Mouse (Mus musculus) regulatory T cell (primary cell): ENCODE results near the gene Serpina6.

ENCODE experiments used
- in situ Hi-C: fragments of 300-600 bp; cut with MboI, MseI; formaldehyde crosslinking; loops from one replicate; pipeline ENCODE4 v1.15.1; 2025; ENCODE audit warnings: high pct_unique_total_duplicates

Serpina6 gene

DNA sequence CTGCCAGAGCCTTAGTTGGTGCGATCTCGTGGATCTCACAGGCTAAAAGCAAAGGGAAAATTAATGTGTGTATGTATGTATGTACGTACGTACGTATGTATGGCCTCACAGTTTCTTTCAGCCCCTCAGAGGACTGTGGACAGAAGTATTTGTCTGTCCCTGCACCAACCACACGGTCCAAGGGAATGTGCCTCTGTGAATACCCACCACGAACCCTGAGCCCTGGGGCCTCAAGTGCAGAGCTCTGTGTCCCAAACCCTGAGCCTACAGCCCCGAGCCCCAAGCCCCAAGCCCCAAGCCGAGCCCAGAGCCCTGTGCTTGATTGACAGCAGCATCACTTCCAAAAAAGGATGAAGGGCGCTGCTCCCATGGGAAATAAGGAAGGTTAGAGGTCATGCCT lies 979 bp upstream of the Serpina6 start:
- in situ Hi-C loops = no loop called here

GRCm38 (mm10) chr12:103655123-103656044 lies 1.6 kb downstream of the Serpina6 start:
- in situ Hi-C loops = no loop called here

GRCm38 (mm10) chr12:103653836-103654235 lies 3.2 kb downstream of the Serpina6 start:
- in situ Hi-C loops = no loop called here

DNA sequence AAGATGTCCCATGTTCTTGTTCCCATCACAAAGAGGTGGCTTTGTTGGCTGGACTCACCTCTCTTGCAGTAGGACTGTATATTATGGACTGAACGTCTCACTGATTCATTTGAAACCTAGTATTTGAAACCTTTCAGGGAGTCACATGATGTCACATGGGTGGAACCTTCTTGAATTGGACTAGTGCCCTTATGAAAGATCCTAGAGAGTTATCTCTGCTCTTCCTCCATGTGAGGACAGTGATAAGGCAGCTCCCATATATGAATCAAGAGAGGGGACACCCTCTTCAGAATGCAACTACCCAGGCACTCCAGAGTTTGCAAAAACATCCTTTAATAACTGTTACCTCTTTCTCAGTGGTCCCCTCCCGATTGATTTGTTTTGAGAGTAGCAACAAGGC lies 10.7 kb downstream of the Serpina6 start:
- in situ Hi-C loops = no loop called here

GRCm38 (mm10) chr12:103644601-103645000 lies 12.4 kb downstream of the Serpina6 start:
- in situ Hi-C loops = no loop called here

GRCm38 (mm10) chr12:103643818-103644217 lies 13.2 kb downstream of the Serpina6 start:
- in situ Hi-C loops = no loop called here

- in situ Hi-C loops = no loop called here
Measured at GRCm38 (mm10) chr12:103643336-103643735, 13.7 kb downstream of the Serpina6 start.

DNA sequence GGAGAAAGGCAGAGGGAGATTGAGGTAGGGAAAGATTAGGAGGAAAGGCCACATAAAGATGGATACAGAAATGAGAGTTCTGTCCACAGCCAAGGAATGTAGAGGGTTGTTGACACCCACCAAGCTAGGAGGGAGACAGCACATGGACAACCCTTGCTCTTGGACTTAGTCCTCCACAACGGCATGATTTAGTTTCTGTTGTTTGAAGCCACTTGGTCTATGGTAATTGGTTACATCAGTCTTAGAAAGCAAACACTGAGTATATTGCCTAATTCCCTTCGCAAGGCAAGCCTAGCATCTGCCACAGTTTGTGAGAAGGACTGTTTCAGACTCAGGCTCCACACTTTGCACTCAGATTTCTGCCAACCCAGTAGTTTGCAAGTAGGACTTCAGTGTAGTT lies 21.2 kb downstream of the Serpina6 start:
- in situ Hi-C loops = no loop called here

- in situ Hi-C loops = no loop called here
Measured at GRCm38 (mm10) chr12:103634430-103634829, 22.6 kb downstream of the Serpina6 start.

DNA sequence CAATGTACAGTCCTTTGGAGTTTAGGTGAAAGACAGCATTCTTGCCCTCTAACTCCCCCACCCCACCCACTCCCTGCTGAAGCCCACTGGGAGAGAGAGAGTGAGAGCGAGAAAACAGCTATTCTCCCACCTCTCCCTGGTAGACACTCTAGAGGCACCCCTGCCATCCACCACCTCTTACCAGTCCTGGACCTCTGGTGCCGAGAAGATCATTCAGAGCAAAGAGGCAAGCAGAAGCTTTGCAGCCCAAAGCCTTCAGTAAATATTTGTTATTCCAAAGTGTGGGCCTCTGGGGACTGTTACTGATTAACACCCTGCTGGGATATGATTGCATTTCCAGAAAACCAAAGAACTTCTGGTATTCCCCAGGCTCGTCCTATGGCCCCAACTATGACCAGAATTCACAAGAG lies 25.8 kb downstream of the Serpina6 start, which contains the start of gene Serpina10:
Gene Serpina10 (minus strand): TSS at position 242 of the 410 bp plus-strand sequence.
- in situ Hi-C loops = no loop called here

DNA sequence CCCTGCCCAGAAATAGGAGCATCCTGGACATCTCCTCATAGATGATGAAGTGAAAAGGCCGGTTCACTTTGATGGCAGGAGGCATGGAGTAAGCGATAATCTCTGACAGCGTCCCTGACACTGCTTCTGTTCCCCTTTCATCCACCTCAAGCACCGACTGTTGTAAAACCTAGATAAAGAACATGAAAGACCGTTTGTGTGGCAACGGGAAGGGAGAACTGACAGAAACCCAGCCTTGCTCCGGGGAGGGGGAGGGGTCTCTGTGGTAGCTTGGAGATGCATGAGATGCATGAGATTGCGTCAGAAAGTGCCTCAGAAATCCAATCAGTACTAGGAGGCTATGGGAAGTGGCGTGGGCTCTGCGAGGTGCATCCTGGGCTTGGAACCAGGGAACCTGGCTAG lies 40.2 kb downstream of the Serpina6 start:
- in situ Hi-C loops = no loop called here

- in situ Hi-C loops = no loop called here
Measured at GRCm38 (mm10) chr12:103615734-103616133, 41.3 kb downstream of the Serpina6 start.

DNA sequence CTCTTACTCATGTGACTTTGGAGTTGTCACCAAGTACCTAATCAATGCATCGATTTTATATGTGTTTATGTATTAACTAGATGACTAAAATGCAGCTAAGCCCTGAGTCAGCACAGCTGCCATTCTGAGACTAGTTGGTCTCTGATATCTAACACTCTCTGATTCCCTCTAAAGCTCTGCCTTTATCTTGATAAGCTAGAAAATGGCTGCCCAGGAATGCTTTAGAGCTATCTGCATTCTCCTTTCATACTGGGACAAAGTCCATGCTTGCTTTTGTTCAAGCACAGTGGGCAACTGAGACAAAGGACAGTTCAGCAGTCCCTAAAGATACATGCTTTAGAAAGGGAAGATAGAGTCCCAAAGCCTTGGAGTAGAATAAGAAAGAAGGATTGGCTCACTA lies 41.9 kb downstream of the Serpina6 start:
- in situ Hi-C loops = no loop called here

GRCm38 (mm10) chr12:103601839-103602238 lies 55.2 kb downstream of the Serpina6 start:
- in situ Hi-C loops = no loop called here

DNA sequence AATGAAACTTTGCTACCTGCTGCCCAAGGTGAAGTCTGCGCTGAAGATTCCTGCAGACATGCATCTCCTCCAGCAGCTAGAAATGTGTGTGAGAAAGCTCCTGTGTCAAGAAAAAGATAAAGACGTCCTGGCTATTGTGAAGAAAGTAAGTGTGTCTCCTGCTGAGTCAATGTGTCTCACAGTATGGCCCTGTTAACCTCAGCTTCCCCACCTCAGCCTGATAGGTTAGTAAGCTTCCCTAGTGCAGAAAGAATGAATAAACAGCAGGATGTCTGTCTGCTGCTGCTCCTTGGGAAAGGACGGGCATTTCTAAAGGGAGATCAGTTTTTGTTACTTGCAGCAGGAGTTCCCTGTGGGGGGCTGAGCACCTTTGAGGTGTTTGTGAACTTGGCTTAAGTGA lies 56.6 kb downstream of the Serpina6 start:
- in situ Hi-C loops = no loop called here

- in situ Hi-C loops = no loop called here
Measured at GRCm38 (mm10) chr12:103598411-103598810, 58.6 kb downstream of the Serpina6 start.
